Mouse (Mus musculus) adrenal gland, postnatal 4 days (tissue): ENCODE measurements around the gene Slirp. TPM values are rescaled to one million over a fixed set of nuclear protein-coding genes. Genes with fewer than 3 reads are reported as not detected.

Source experiments
- DNase-seq, 2 experiments: peaks; one replicate each; pipeline ENCODE4 v3.0.0; 2021 to 2022; ENCODE audit warnings: low spot score in 2 of 2, mixed read lengths in 2 of 2
- long read RNA-seq, 2 experiments: library from polyadenylated mRNA; stranded (forward); transcript quantifications; one replicate each; pipeline ENCODE4 v2.0.0; 2021
- total RNA-seq, 2 experiments: library from RNA; stranded (reverse); gene quantifications; 2 replicates each; pipeline ENCODE4 v1.2.3; 2021

The Slirp gene
- total RNA-seq, result 100 to 1,000 TPM; 158 to 179 TPM
- long read RNA-seq, experiment 1, transcript Slirp-204 (4 exons, 2,701 nt), result major isoform, 109 of 166 reads
- long read RNA-seq, experiment 1, partial matches to known transcripts, result 50 of 166 reads
- long read RNA-seq, experiment 1, other reads (novel, unspliced or antisense), result 5 of 166 reads
- long read RNA-seq, experiment 2, transcript Slirp-204 (4 exons, 2,701 nt), result major isoform, 53 of 110 reads
- long read RNA-seq, experiment 2, partial matches to known transcripts, result 57 of 110 reads
- long read RNA-seq, experiment 2, other reads (novel, unspliced or antisense), result 0 of 110 reads

DNA sequence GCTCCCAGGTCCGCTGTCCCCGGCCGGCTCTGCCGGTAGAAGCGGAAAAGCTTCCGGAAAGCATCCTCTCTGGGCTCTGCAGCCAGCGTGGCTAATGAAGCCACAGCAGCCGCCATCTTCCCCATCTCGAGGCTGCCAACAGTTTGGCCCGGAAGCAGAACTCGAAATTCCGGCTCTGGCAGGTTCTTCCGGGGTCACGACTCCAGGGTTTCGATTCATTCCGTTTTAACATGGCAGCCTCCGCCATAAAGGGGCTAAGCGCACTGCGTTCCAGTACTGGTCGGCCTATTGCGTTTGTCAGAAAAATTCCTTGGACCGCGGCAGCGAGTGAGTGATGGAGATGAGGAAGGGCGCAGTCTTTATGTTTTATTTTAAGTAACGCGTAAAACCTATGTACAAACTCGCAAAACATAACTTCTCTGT, at the start of gene Slirp, which contains the start of gene Alkbh1:
Gene Slirp (plus strand): TSS at position 197 of the 423 bp plus-strand sequence.
Gene Alkbh1 (minus strand): TSS at position 318 of the 423 bp plus-strand sequence.
- DNase-seq, result peak; percentile 52 to 76

DNA sequence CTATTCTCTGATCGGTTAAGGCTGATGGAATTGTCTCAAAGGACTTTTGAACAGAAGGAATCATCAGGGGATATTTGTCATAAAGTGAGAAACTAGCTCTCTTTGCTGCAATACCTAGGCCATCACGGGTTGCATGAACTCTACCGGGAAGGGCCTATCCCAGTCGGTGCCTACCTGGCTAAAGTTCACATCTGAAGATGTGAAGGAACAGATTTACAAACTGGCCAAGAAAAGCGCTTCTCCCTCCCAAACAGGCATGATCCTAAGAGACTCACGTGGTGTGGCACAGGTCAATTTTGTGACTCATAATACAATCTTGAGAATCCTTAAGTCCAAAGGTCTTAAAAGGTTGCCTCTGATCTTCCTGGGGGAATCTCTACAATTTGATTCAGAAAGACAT, 49.4 kb upstream of the Slirp start:
- no peak for DNase-seq

GRCm38 (mm10) chr12:87397126-87397525, 46.6 kb upstream of the Slirp start:
- no peak for DNase-seq

DNA sequence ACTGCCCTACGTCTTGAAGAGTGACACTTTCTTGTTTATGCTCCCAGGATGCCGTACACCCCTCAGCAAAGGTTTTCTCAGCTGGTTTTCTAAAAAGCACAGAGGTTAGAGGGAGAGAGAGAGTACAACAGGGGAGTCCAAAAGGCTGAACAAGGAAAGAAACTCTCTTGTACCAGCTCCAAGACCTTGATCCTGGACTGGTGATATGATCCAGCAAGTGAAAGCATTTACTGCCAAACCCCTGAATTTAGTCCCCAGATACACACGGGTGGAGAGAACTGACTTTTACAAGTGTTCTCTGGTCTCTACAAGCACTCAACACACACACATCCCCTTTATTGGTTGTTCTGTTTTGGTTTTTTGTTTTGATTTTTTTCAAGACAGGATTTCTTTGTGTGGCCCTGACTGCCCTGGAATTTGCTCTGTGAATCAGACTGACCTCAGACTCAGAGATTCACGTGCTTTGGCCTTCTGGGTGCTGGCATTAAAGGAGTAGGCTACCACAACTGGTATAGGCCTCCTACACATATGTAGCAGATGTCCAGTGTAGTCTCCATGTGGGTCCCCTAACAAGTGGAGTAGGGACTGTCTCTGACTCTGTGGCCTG, 45.8 kb upstream of the Slirp start:
- no peak for DNase-seq

- no peak for DNase-seq
These were observed 44.4 kb upstream of the Slirp start for GRCm38 (mm10) chr12:87399119-87399819.

DNA sequence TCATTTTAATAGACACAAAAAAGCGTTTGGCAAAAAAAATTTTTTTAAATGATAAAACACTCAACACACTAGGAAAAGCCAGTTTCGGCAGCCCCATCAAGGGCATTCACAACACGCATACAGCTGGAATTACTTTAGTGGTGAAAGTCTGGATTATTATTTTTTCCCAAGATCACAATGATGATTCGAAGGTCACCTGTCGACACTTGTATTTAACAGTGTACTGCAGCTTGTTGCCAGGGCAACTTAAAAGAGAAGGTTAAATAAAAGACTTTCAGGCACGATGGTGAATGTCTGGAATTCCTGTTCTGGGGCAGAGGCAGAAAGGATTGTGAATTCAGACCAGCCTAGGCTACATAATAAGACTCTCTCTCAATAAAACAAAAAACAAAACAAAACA, 41.8 kb upstream of the Slirp start:
- no peak for DNase-seq

DNA sequence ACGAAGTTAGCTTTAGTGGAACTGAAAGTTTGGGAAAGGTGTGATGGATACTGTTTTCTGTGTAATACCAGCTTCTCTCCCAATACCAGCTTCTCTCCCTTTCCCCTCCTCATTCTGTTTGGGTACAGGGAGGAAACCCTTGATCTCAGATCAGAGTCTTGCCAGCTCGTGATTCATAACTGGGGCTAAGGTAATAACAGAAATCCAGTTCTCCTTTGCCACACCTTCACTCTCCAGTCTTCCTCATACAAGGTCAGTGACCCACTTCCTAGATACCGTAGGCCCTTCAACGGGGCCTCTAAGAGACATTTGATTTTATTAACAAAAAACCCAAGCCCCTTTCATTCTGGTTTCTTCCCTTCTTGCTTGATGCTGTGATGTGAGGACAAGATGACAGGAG, 38.5 kb upstream of the Slirp start:
- no peak for DNase-seq

GRCm38 (mm10) chr12:87405721-87406120, 38.0 kb upstream of the Slirp start:
- no peak for DNase-seq

DNA sequence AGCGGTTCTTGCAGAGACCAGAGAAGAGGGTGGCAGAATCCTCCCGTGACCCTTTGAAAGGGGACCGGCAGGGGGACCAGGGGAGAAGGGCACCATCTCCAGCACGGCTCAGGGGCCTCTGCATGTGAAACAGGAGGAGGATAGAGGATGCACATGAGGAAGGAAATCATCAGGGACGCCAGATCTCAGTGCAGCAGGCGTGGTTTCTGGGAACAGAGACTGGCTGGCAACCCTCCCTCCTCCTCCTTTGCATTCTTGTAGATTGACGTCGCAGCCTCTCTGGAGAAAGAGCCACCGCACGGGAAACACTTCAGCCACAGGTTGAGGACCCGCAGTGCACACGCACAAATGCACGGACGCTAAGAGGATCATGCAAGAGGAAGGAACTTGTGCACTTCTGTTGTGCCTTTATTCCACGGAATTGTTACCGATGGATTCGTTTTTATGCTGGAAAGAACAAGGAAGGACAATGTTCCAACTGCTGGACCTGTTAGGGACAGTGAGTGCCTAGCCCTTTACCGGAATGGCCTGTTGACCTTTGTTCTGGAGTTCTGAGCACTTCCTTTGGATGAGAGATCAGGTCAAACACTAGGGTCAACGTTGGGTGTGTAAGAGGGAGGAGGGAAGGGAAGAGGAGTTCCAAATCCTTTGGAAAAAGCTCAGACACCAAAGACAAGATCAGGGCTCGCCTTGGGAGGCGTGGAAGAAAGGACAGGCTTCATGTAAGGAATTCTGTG, 35.7 kb upstream of the Slirp start:
- no peak for DNase-seq

GRCm38 (mm10) chr12:87409123-87409522, 34.6 kb upstream of the Slirp start:
- no peak for DNase-seq

DNA sequence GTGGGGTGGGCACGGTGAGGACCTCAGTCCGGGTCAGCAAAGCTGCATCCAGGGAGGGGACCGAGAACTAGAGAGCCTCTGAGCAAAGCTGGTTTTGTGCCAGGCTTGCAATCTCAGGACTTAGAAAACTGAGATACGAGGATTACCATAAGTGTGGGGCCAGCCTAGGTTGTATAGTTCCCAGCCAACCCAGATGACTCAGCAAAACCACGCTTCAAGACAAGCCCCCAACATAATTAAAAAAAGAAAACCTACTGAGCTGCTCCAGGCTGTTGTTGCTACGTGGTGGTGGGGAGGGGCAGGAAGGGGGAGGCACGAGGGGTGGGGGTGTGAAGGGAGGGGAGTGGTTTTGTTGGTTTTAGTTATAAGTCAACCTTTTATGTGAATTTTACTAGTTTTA, 32.7 kb upstream of the Slirp start:
- DNase-seq, result no peak

DNA sequence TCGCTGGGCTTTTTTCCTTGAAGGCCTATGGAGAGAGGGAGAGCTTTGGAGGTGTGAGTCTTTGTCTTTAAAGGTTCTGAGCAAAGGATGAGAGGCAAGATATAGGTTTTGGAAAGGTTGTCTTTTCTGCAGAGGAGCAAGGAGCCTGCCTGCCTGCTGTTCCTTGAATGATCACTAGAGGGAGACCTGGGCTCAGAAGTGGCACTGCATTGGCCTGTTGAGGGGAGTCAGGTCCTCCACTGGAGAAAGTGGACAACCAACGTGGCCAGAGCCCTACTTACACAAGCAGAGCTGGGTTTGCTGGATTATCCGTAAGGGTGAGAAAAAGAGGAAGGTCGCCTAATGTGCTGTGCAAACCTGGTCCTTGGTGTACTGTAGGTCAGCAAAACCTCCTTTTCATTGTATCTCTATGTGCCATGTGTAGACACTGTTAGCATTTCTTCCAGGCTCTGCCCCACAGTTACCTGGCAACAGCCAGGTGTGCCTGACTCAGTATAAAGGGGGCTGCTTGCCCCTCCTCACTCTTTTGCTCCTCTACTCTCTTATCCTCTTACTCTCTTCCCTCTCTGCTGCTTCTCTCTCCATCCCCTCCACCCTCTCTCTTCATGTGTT, 30.4 kb upstream of the Slirp start:
- peak; percentile 33 to 36 for DNase-seq

DNA sequence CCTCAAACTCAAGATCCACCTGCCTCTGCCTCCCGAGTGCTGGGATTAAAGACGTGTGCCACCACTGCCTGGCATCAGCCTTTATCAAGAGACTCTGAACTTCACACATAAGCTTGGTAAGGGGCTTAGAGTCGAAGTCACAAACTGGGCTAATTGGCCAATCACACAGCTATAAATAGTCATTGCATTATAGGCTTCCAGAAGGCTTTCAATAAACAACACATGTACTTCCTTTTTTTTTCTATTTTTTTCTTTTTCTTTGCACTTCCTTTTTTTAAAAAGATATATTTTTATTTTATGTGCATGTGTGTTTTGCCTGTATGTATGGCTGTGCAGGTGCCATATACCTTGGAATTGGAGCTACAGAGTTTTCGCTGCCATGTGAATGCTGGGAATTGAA, 28.3 kb upstream of the Slirp start:
- DNase-seq, result no peak

- peak in 1 of 2 experiments; percentile 43 for DNase-seq
These were observed 27.0 kb upstream of the Slirp start for GRCm38 (mm10) chr12:87416690-87417089.

- no peak for DNase-seq
These were observed 24.8 kb upstream of the Slirp start for GRCm38 (mm10) chr12:87418921-87419320.

DNA sequence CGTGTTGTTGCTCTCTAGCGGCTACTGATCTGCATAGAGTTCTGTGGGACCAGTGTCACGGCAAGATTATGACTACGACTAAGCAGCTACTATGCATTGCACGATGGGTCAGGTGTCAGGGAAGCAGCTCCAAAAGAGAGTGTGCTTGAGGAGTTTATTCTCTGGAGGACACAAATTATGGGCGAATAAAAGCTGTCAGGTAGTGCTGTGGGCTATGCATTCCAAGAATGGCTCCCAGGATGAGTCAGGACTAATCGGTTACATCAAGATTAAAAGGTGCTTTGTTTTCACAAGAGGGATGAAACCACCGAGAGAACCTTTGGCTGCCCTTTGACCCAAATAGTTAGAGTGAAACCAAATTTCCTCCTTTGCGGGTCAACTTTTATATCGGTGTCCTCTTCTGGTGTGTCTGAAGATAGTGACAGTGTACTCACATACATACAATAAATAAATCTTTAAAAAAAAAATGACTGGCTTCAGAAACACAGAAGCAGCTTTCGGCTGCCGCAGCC, 23.7 kb upstream of the Slirp start:
- DNase-seq, result no peak

DNA sequence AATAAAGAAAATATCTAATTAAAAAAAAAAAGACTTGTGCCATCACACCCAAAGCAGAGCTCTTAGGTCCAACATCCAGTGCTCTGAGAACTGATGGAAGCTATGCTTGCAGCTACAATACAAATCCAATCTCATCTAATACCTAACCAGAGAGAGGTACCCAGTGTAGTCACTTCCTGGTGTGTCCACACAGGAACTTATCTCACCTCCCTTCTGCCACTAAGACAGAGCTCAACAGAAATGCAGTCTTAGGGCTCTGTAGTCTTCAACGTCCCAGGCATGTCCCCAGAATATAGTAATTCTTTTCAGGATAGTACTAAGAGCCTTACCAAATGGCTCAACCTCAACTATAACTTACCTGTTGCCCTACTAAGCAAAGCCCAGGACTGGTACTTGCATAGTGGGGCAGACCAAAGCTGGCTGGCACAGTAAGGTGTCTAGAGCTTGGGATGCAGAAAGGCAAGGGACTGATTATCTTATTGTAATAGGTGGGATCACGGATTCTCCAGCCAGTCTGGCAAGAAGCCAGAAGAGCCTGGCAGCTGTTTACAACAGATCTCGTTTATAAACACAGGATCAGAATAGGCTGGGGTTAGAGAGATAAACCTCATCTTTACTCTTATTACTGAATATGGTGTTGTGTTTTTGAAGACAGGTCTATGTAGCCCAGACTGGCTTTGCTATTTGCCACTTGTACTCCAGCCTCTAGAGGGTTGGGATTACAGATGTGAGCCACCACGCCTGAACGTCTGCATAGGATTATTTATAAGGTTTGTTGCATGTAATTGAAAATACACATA, 21.8 kb upstream of the Slirp start:
- DNase-seq, result no peak

GRCm38 (mm10) chr12:87423700-87424099, 20.0 kb upstream of the Slirp start:
- DNase-seq, result no peak

GRCm38 (mm10) chr12:87424516-87424915, 19.2 kb upstream of the Slirp start:
- no peak for DNase-seq
